Mouse (Mus musculus): Measurements from ENCODE around the gene Ush1c.

DNA sequence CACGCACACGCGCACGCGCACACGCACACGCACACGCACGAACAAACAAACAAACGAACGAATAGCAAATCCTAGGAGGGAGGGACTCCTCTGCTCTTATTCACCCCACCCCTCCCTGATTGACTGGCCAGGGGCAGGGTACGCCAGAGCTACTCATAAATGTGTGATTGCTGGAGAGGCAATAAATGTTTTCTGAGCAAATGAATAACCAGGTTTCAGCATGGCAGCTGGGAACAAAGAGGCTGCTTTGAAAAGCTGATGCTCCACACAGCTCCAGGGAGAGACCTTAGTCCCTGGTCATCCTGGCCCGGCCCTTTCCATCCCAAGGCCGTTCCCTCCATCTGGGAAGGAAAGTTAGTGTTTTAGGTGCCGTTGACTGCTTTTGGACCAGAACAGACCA, 1.9 kb downstream of the Ush1c start:
- TF ChIP-seq POLR2A (IDR thresholded peaks at IDR 0.05; ENCODE audit: insufficient read depth, low read depth, low read length) (no peak), CTCF (IDR thresholded peaks at IDR 0.05; ENCODE audit: insufficient read depth, low read depth, low read length) (no peak)
